Mouse (Mus musculus) hindbrain, postnatal 0 days (tissue): ENCODE data around the gene Ism1. TPM values are rescaled to one million over a fixed set of nuclear protein-coding genes. Genes with fewer than 3 reads are reported as not detected.
A peak's percentile ranks its signal among the peaks of the same experiment; 100 is the strongest.

Experiments
- ATAC-seq: fragments of 200-750 bp; cut with Nextera tagmentation; 2 replicates; pipeline ENCODE4 v1.8.0; 2017; ENCODE audit warnings: mild to moderate bottlenecking, moderate TSS enrichment, moderate library complexity
- DNase-seq: peaks from one replicate; pipeline ENCODE4 v3.0.0-alpha.2; 2015; ENCODE audit warnings: low spot score
- H3K27ac ChIP-seq: fragments of 300-500 bp; sonication (generic); 2 replicates; pipeline ENCODE4 v1.5.1; 2014; ENCODE audit warnings: mild to moderate bottlenecking
- H3K27me3 ChIP-seq: fragments of 300-500 bp; sonication (generic); 2 replicates; pipeline ENCODE4 v1.6.1; 2014; ENCODE audit warnings: low read length, mixed read lengths; ENCODE audit not compliant: insufficient read depth
- H3K36me3 ChIP-seq: fragments of 300-500 bp; sonication (generic); 2 replicates; pipeline ENCODE4 v1.6.1; 2014; ENCODE audit warnings: low read length, mixed read lengths; ENCODE audit not compliant: insufficient read depth
- H3K4me1 ChIP-seq: fragments of 300-500 bp; sonication (generic); 2 replicates; pipeline ENCODE4 v1.6.1; 2014; ENCODE audit warnings: antibody characterized with exemption, low read length, mixed read lengths; ENCODE audit not compliant: insufficient read depth
- H3K4me2 ChIP-seq: fragments of 300-500 bp; sonication (generic); 2 replicates; pipeline ENCODE4 v1.6.1; 2014; ENCODE audit warnings: low read depth, mild to moderate bottlenecking, low read length, moderate library complexity, mixed read lengths
- H3K4me3 ChIP-seq: fragments of 300-500 bp; sonication (generic); 2 replicates; pipeline ENCODE4 v1.5.1; 2014; ENCODE audit warnings: low read length
- H3K9ac ChIP-seq: fragments of 300-500 bp; sonication (generic); replicated peaks from 2 replicates; pipeline ENCODE4 v1.6.1; 2014; ENCODE audit warnings: mild to moderate bottlenecking, low read length, moderate library complexity, mixed read lengths
- H3K9me3 ChIP-seq: fragments of 300-500 bp; sonication (generic); 2 replicates; pipeline ENCODE4 v1.6.1; 2016; ENCODE audit warnings: low read length, mixed read lengths
- CTCF ChIP-seq: IDR thresholded peaks from 2 replicates; pipeline ENCODE4 v1.5.1; 2016; ENCODE audit warnings: antibody characterized with exemption, control low read depth, low read depth
- WGBS: fragments of 180-500 bp; shearing (Covaris S2); extraction: QIAGEN DNeasy Blood & Tissue Kit; methylation state at CpG from one replicate; pipeline ENCODE4 v1.1.7; 2014; 5-methylcytosine and 5-hydroxymethylcytosine counted together
- polyA plus RNA-seq: library from polyadenylated mRNA; unstranded; fragments of >200 nt; fragmentation: Nextera tagmentation; extraction: Ambion mirVana; gene quantifications from 2 replicates; pipeline ENCODE4 v1.2.1, GENCODE M21; 2015
- total RNA-seq: library from RNA; depleted of rRNA; stranded (reverse); fragments of >200 nt; gene quantifications from 2 replicates; pipeline ENCODE4 v1.2.3, GENCODE M21; 2014

Gene Ism1
- total and polyA plus RNA-seq, 2 experiments from 2014 or later: 0.88 to 2.1 TPM

DNA sequence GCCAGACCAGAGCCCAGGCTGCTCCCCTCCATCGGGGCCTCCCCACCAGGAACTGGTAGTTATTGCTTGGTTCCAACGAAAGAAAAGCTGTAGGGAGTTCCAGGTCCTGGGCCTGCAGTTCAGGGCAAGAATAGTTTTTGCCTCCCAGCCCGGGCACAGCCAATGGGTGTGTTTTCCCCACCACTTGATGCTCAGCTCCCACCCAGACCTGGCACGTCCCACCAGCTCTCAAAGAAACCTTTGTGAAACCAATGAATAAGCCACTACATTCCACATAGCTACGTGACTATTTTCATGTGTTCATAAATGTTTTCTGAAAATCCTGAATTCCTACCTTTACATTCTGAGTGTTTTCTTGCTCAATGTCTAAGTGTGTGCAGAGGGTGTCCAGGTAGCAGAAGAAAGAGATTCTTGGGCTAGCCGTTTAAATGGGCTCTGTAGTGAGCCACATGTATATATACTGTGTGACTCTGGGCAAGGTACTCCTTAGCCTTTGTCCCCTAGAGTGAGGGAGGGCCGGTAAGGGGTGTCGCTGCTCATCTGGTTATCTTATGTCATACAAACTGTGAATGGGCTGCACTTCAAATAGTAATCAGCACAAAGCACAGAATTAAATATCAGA, 97.1 kb downstream of the Ism1 start:
- Histone ChIP-seq H3K27me3 (no peaks in the 10 kb centered on the region), H3K4me2 (no peak overlapping the region), H3K4me1 (no peaks in the 10 kb centered on the region), H3K9ac (no peak overlapping the region), H3K27ac (no peak overlapping the region), H3K9me3 (no peaks in the 10 kb centered on the region), H3K36me3 (no peaks in the 10 kb centered on the region), H3K4me3 (no peak overlapping the region)
- DNase-seq: no peak
- no peak for ATAC-seq
- no peak for TF ChIP-seq CTCF
- WGBS: 79% methylated on average over 8 of the region's 8 CpGs

DNA sequence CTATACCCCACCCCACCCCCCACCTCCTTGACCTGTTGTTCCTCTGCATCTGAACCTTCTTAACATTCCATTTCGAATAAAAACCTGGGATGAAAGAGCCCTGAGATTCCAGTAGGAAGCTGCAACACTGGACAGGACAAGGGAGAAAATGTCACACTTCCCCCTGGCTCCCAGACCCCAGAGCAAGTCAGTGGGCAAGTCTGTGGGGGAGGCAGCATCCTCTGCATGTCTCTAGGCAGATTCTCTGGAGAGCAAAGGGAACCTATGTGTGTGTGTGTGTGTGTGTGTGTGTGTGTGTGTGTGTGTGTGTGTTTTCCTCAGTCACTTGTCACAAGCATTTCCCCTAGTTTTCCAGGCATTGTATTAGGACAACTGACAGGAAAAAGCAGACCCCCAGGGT, 98.7 kb downstream of the Ism1 start:
- ATAC-seq (no peak), DNase-seq (no peak)
- Histone ChIP-seq H3K9ac (no peak overlapping the region), H3K4me2 (no peak overlapping the region), H3K9me3 (no peaks in the 10 kb centered on the region), H3K4me3 (no peak overlapping the region), H3K27ac (no peak overlapping the region), H3K27me3 (no peaks in the 10 kb centered on the region), H3K4me1 (no peaks in the 10 kb centered on the region), H3K36me3 (no peaks in the 10 kb centered on the region)
- WGBS: 41% methylated on average over 1 of the region's 1 CpGs
- TF ChIP-seq CTCF: no peak

- ATAC-seq (no peak), DNase-seq (no peak)
- no peak overlapping the region for H3K27ac ChIP-seq
- TF ChIP-seq CTCF: peak; percentile 42
- H3K4me2 ChIP-seq: no peak overlapping the region
- no peaks in the 10 kb centered on the region for H3K27me3 ChIP-seq
- H3K9ac ChIP-seq: no peak overlapping the region
- H3K4me1 ChIP-seq: no peaks in the 10 kb centered on the region
- WGBS: 60% methylated on average over 3 of the region's 3 CpGs
- H3K4me3 ChIP-seq: no peak overlapping the region
- H3K9me3 ChIP-seq: no peaks in the 10 kb centered on the region
- H3K36me3 ChIP-seq: no peaks in the 10 kb centered on the region
These were observed 100.3 kb downstream of the Ism1 start for GRCm38 (mm10) chr2:139778283-139778682.

DNA sequence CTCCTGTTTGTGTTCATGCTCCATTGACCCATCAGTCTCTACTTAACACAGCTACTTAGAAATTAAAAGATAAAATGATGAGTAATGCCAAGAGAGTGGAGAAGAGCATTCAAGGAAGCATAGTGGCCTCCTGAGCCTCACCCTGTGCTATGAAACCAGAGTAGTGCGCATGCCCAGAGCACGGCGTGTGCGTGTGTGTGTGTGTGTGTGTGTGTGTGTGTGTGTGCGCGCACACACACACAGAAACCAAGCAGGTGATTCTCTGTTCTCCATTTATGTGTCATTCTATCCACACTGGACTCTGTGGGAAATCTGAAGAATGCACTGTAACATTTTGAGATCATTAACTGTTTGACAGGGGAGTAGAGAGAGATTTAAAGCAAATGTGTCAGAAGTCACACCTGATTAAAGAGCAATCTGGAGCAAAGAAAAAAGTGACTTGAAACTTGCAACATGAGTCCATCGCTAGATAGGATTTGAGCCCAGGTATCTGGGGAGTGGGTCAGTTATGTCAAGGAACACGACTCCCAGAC, 105.4 kb downstream of the Ism1 start:
- no peaks in the 10 kb centered on the region for H3K9me3 ChIP-seq
- 92% methylated on average over 8 of the region's 8 CpGs for WGBS
- H3K27ac ChIP-seq: no peak overlapping the region
- H3K36me3 ChIP-seq: no peaks in the 10 kb centered on the region
- no peak overlapping the region for H3K4me3 ChIP-seq
- H3K4me1 ChIP-seq: no peaks in the 10 kb centered on the region
- H3K27me3 ChIP-seq: no peaks in the 10 kb centered on the region
- no peak overlapping the region for H3K9ac ChIP-seq
- no peak for ATAC-seq
- TF ChIP-seq CTCF: no peak
- H3K4me2 ChIP-seq: no peak overlapping the region
- DNase-seq: no peak

- Histone ChIP-seq H3K9me3 (no peaks in the 10 kb centered on the region), H3K27me3 (no peaks in the 10 kb centered on the region), H3K36me3 (no peaks in the 10 kb centered on the region), H3K9ac (no peak overlapping the region), H3K4me3 (no peak overlapping the region), H3K4me2 (no peak overlapping the region), H3K4me1 (no peaks in the 10 kb centered on the region), H3K27ac (no peak overlapping the region)
- WGBS: 71% methylated on average over 1 of the region's 1 CpGs
- no peak for TF ChIP-seq CTCF
- ATAC-seq (no peak), DNase-seq (no peak)
These were observed 106.5 kb downstream of the Ism1 start for GRCm38 (mm10) chr2:139784465-139784864.

DNA sequence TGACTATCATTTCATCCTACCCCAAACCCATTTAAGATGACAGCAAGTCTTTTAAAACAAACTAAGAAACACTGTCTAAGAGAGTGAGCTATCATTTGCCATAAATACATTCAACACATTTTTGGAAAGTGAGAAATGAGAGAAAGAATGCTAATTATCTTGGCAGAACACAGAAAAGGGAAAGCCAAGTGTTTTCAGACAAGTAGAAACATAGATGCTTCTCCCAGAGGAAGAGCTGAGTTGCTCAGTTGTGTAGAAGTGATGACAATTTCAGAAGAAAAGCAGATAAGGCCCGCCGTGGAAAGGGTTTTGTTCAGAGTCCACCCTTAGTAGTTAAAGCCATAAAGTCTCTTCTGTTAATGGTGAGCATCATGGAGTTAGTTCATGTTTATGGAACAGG, 107.0 kb downstream of the Ism1 start:
- Histone ChIP-seq H3K36me3 (no peaks in the 10 kb centered on the region), H3K4me1 (no peaks in the 10 kb centered on the region), H3K27ac (no peak overlapping the region), H3K27me3 (no peaks in the 10 kb centered on the region), H3K4me2 (no peak overlapping the region), H3K9me3 (no peaks in the 10 kb centered on the region), H3K4me3 (no peak overlapping the region), H3K9ac (no peak overlapping the region)
- WGBS: 87% methylated on average over 2 of the region's 2 CpGs
- DNase-seq (no peak), ATAC-seq (no peak)
- TF ChIP-seq CTCF: no peak

DNA sequence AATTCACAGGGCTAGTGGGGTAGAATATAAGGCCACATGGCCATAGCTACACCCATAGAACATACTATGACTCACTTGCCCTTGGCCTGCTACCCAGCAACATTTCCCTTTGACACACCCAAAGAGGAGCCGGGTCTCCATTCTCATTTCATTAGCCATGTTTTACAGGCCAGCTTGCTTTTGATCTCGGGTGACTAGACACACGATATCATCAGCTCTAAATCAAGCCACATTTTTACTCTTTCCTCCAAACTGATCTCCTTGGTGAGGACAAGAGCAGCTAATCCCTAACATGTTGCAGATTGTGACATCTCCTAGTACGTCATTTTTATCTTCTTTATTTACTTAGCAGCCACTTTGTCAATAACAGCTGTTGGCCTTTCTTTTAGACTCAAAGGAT, 110.7 kb downstream of the Ism1 start:
- WGBS: 87% methylated on average over 4 of the region's 4 CpGs

More for the DNA sequence above, 110.7 kb downstream of the Ism1 start:
- no peaks in the 10 kb centered on the region for H3K9me3 ChIP-seq
- TF ChIP-seq CTCF: no peak
- no peak overlapping the region for H3K9ac ChIP-seq
- DNase-seq: no peak
- no peak overlapping the region for H3K4me2 ChIP-seq
- H3K27ac ChIP-seq: no peak overlapping the region
- H3K4me1 ChIP-seq: no peaks in the 10 kb centered on the region
- H3K36me3 ChIP-seq: no peaks in the 10 kb centered on the region
- no peaks in the 10 kb centered on the region for H3K27me3 ChIP-seq
- ATAC-seq: no peak
- H3K4me3 ChIP-seq: no peak overlapping the region
